Mouse (Mus musculus) megakaryocyte, embryonic 14.5 days (primary cell): ENCODE data around the gene Mrtfa.

Experiments used
- FLI1 ChIP-seq: IDR thresholded peaks from 2 replicates; pipeline ENCODE4 v1.6.1; 2012; ENCODE audit warnings: low read length, inconsistent platforms, mixed read lengths
- GATA1 ChIP-seq: IDR thresholded peaks from 3 replicates; pipeline ENCODE4 v1.6.1; 2012; ENCODE audit warnings: mixed read lengths, low read length, inconsistent platforms, borderline replicate concordance

DNA sequence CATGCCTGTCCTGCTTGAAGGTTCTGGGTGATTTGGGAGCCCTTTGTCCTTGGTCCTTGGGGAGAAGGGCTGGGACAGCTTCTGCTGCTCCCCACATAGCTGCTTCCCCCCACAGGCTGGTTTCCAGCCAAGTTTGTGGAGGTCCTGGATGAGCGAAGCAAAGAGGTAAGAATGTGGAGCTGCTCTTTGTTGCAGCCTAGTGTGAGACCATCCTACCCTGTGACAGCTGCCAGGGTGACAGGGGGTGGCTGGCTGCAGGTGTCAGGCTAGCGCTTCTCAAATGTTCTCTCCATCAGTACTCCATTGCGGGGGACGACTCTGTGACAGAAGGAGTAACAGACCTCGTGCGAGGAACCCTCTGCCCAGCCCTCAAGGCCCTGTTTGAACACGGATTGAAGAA is 180.4 kb downstream of the Mrtfa start:
- TF ChIP-seq GATA1 (no peak), FLI1 (no peak)
